Mouse (Mus musculus) left cerebral cortex, adult 9 months (tissue): ENCODE measurements at regions not wholly inside any gene's neighbourhood (a gene's known extent, or its start where the extent isn't known, plus 50 kb on each side); places are given as distances from the start of the nearest gene placed in this dataset.
"Not testable (repeated sequence)": the region's sequence is repeated elsewhere in the genome, so short reads cannot be mapped to it uniquely, and the experiment has no call there.

ENCODE experiments used
- DNase-seq, 2 experiments: peaks; one replicate each; pipeline ENCODE4 v3.0.0; 2022; ENCODE audit warnings: low spot score in 2 of 2

DNA sequence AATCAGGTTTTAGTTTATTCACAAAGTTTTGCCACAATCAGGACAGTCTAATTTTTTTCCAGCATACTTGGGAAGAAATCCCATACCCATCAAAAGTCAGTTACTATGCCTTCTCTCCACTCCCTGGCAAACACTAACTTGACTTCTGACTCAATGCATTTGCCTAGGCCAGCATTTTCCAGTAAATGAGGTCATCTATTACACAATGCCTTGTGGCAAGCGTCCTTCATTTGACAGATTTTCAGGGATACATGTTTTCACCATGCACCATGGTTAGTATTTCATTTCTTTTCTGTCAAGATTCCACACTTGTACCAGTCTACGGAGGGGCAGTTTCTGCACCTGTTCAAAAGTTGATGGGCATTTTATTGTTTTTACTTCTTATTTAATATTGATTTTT lies 88.4 kb upstream of the Slc2a12 start:
- DNase-seq = not testable (repeated sequence)

- not testable (repeated sequence) for DNase-seq
Measured at GRCm38 (mm10) chr10:22569250-22570010, 75.4 kb upstream of the Slc2a12 start.

DNA sequence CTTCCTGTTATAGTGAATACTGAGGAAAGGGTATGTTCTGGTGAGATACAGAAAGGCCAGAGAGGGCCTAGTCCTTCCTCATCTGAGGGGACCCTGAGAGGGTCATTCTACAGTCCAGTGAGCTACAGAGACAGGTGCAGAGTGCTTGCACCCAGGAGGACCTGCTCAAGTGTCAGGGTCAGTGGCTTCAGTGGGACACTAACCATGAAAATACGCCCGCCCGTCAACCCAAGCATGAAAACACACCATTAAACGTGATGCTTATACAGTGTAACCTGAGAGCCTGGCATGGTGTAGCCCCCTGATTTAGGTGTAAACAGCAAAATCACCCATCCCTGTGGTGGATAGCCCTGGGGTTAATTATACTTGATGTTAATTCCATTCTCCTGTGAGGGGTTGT lies 70.8 kb upstream of the Slc2a12 start:
- DNase-seq = not testable (repeated sequence)

DNA sequence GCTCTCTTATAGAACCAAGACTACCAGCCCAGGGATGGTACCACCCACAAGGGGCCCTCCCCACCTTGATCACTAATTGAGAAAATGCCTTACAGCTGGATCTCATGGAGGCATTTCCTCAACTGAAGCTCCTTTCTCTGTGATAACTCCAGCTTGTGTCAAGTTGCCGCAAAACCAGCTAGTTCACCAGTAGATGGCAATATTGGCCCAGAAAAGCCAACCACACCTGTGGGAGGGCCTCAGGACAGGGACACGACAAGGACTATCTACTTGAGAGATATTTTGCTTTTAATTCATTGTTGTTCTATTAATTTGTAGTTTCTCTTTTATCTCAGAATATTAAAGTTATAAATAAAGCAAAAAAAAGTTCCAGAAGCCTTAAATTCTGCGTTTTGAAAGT lies 65.4 kb upstream of the Slc2a12 start:
- DNase-seq = peak in 1 of 2 experiments; percentile 65

GRCm38 (mm10) chr10:22581300-22581699 lies 63.5 kb upstream of the Slc2a12 start:
- DNase-seq = not testable (repeated sequence)

DNA sequence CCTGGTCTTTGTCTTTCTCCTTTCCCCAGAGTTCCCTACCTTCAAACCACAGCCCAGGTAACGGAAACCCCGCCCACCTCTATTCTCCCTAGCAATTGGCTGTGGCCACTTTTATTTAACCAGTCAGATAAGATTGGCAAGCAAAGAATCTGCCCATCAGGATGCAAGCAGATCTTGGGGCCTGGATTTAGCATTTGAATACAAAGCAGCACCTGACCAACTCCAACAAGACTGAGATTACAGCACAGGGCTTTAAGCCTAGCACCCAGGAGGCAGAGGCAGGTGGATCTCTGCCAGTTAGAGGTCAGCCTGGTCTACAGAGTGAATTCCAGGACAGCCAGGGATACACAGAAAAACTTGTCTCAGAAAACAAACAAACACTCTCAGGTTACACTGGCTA lies 61.5 kb upstream of the Slc2a12 start:
- DNase-seq = not testable (repeated sequence)

- DNase-seq = not testable (repeated sequence)
Measured at GRCm38 (mm10) chr10:22588587-22588986, 56.2 kb upstream of the Slc2a12 start.

GRCm38 (mm10) chr10:22591664-22592063 lies 53.1 kb upstream of the Slc2a12 start:
- not testable (repeated sequence) for DNase-seq

DNA sequence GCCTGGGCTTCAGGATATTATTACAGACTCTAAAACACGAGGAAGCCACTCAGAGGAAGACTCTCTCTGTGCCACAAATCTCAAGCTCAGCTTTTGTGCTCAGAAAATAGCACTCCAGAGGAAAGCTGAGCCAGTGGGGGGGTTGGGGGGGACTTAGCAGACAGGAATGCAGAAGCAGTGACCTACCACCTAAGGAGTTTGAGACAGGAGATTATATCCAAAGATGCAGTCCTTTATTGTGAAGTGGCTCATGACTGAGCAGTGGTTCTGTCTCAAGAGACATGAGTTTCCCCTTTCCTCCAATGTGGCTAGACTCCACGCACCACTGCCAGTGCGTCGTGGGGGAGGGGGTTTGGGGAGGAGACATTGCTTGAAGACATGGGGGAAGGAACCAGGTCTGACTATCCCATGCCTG lies 52.6 kb upstream of the Slc2a12 start:
- DNase-seq = not testable (repeated sequence)

- DNase-seq = not testable (repeated sequence)
Measured at GRCm38 (mm10) chr10:22592752-22593151, 52.1 kb upstream of the Slc2a12 start.
